Mouse (Mus musculus): ENCODE measurements around the gene Tm7sf3.

Gene Tm7sf3

DNA sequence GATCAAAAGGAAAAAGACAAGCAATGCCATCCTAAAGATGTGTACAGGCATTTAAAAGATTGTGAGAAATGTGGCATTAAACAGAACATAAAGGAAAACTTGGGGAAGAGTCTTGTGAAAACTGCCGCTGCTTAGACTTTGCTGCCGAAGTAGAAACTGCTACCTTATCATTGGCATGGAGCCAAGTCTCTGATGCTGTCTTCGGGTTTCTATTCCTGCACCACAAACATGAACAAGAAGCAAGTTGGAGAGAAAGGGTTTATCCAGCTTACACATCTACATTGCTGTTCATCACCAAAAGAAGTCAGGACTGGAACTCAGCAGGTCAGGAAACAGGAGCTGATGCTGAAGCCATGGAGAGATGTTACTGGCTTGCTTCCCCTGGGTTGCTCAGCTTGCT is 10.6 kb upstream of the Tm7sf3 start:
- DNase-seq, result no peak

DNA sequence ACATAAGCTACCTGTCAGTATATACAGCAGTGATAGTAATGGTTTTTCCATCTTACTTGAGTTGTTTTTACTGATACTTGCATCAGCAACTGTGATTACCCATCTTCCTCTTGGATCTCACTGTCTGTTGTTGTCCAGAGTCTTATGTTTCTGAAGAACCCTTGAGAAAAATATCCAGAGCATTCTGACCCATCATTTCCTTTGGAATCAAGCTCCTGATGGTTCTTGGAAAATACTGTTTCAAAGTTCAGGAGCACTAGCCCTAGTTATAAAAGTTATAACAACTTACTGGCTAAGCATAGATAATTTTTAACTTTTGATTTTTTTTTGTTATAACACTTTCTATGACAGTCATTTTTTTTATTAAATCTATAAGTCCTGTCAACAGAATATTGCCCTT is 8.8 kb upstream of the Tm7sf3 start:
- no peak for DNase-seq

DNA sequence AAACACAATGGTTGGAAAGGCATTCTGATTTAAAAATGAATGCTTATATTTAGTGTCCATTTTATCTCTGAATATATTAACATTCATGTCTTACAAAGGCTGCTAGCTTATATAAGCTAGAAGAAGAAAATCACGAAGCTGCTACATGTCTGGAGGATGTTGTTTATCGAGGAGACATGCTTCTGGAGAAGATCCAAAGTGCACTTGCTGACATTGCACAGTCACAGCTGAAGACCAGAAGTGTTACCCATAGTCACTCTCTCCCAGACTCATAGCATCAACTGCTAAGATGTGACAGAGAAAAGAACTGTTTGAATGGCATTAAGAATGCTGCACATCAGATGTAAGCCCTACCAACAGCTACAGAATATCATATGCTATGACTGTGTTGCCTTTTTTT is 7.4 kb upstream of the Tm7sf3 start:
- DNase-seq, result no peak

DNA sequence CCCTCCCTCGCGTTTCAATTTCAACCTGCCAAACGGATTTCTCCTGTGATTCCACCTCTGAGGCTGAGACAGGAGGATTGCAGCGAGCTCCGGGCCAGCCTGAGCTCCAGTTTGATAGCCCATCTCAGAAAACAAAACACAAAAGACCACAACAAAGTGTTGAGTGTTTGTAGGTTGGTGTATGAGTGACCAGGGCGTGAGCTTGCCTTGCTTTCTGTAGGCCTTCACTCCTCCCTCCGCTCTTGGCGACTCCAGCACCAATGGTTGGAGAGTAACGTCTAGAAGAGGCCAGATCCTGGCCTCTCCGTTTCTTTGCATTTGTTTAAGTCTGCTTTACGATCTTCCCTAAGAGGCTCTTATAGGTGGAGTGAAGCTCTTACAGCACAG is 553 bp upstream of the Tm7sf3 start:
- no peak for DNase-seq

DNA sequence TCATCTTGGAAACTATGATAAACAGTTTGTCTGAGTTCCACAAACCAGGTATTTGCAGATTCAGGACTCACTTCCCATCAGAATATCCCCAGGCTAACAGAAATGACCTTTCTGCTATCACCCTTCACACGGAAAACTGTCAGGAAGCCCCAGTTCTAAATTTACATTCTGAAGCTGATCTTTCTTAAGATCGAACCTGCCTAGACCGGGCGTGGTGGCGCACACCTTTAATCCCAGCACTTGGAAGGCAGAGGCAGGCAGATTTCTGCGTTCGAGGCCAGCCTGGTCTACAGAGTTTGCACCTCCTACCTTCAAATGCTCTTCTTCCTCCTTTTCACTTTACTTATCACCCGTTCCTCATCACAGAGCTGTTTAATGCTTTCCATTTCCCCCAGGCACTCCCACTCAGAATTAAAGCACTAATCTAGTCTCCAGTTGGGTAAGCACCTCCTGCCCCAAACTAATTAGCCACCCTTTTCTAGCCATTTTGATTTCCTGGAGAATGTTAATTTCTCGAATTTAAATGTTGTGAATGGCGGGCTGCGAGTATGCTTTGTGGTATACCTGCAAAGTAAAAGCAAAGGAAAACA is 908 bp downstream of the Tm7sf3 start:
- DNase-seq, result no peak

DNA sequence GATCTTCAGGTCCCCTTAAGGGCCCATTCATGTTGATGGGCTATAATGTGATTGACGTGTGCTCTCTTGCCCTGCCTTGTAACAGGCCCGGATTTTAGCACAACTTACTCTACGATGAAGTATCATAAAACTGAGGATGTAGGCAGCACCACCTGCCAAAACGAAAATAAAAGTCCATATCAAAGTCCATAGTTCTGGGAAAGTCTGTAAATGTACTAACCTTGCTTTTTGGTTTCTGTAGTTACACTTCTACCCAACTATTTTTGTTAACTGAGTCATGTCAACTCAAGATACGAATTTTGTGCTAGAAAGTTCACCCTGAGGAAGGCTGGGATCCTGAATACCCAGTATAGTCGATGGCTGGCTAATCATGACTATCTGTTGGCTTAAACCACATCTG is 1.6 kb downstream of the Tm7sf3 start:
- no peak for DNase-seq

DNA sequence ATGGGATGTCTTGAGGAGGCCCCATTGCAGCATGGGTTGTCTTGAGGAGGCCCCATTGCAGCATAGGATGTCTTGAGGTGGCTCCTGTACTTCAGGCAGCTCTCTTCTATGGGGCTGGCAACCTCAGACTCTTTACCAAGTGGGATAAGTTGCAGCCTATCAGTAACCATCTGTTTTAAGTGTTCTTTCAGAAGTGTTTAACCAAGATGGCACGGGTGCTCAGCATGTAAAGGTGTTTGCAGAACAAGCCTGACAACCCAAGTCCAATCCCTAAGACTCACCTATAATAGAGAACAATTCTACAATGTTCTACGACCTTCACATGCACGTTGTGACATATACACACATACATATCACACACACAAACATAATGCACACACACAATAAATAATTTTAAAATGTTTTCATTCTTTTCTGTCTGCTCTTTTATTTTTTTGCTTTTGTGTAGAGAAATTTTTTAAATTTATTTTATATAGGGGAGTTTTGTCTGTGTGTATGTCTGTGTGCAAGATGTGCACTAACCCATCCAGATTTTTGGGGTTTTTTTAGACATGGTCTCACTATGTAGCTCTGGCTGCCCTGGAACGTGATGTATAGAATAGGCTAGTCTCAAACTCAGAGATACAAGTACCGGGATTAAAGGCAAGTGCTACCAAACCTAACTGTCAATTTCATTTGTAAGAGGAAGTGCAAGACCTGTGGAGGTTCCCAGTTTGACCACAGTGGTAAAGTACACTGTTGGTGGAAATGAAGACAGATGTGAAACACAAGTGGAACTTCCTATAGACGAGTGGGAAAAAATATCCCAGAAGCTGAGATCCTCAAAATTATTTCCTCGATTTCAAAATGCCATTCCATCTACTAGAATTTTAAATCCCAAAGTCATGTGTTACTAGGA is 2.3 kb downstream of the Tm7sf3 start:
- no peak for DNase-seq

DNA sequence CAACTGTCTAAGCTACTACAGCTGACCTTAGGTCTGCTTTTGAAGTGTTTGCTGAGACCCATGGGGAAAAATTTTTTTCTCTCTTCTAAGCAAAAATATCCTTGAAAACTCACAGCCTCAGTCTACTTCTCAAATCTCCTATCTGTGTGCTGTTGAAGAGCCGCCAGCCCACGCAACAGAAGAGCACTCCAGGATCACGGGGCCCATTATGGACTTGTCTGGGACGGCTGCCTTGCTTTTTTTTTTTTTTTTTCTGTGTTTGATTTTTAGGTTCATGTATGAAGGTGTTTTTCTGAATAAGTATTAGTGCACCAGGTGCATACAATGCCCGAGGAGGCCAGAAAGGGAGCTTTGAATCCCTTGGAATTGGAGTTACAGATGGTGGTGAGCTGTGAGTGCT is 6.1 kb downstream of the Tm7sf3 start:
- DNase-seq, result no peak

DNA sequence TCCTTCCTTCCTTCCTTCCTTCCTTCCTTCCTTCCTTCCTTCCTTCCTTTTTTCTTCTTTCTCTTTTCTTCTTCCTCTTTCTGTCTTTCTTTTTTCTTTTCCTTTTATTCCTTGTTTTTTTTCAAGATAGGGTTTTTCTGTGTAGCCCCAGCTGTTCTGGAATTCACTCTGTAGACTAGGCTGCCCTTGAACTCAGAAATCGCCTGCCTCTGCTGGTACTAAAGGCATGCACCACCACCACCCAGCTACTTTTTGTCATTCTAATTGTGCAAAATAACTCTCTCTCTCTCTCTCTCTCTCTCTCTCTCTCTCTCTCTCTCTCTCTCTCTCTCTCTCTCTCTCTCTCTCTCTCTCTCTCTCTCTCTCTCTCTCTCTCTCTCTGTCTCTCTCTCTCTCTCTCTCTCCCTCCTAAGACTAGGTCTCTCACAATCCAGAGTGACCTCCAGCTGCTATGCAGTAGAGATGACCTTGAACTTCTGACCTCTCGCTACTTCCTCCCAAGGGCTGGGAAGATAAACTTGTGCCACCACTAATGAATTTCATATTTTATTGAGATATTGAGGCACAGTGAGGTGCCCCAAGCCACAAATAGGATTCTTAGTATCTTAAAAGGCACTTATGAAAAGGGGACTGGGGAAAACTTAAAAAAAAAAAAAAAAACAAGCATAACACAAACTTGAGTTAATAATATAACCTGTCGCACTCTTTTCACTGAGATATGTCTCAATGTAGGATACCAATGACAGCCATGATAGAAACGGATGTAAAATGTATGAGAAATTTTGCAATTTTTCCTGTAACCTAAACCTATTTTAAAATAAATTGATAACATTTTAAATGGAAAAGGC is 7.6 kb downstream of the Tm7sf3 start:
- no peak for DNase-seq

DNA sequence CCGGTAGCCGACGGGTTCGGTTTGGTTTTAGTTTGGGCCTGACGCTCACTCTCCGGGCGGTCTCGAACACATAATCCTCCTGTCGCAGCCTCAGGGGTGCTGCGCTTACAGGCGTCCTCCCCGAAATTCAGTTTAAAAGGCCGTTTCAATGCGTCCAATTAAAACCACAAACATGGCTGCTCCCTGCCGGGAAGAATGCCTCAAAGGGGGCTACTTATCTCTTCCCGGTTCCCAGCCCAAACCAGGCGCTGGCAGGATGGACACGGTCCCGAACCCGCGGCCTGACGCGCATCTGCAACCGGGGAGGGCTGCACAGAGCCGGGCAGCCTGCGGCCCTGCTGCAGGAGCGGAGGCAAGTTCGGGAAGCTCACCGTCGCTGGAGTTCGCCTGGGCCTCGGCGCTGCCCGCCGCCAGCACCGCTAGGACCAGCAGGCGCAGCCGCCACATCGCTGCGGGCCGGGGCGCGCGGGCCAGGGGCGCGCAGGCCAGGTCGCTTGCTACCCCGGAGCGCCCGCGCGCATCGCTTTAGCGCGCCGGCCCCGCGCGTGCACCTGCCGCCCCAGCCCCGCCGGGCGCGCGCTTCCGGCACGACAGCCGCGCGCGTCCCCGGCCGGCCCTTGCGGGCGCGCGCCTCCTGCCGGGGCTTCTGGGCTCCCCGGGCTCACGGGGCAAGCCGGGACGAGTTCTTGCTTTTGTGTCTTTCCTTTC is 8.5 kb downstream of the Tm7sf3 start:
- DNase-seq, result peak; percentile 82

DNA sequence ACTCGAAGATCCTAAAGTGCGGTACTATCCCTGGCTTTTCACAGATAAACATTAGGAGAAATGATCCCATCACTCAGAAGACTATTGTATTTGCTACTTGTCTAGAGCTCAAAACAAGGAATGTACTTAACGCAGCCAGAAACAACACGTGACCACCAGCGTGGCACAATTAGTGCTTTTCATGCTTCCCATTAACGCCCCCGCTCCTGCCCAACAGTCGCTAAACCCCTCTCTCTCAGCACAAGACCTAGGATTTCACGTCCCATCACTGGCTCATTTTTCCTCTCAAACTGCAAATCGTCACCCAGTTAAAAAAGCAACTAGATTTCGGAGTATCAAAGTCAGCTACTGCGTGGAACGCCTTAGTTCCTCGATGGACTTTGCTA is 9.0 kb downstream of the Tm7sf3 start:
- DNase-seq, result no peak

DNA sequence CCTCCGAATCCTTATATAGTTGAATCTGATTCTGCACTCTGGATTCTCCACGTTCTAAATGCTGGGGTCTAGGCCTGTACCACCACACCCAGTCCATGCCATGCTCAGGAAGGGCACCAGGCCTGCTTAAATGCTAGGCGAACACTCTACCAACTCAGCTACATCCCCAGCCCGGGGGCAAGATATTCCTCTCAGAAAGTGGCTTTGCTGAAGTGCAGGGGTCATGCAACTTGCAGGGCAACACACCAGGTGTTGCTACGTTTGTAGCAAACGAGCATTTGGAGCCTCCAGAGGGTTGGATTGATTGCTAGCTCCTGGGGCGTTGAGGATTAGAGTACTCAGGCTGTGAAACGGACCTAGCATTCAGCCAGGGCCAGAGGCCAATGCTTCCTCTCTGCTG is 9.5 kb downstream of the Tm7sf3 start:
- DNase-seq, result no peak

DNA sequence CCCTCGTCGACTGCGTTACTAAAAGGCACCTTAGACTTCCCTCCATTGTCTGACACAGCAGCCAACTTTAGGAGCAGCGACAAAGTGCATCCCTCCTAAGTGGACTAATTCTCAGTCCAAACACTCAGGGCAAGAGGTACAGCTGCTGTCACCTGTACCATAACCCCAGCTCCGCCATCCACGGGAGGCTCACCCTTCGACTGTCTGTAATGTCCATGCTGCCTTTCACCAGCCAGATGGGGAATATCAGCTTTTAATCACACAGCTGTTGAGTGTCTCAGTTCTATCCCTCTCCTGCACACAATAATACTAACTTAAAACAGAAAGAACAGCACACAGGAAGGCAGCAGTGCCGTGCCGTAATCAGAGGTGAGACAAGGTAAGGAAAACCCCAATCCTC is 10.2 kb downstream of the Tm7sf3 start:
- no peak for DNase-seq

DNA sequence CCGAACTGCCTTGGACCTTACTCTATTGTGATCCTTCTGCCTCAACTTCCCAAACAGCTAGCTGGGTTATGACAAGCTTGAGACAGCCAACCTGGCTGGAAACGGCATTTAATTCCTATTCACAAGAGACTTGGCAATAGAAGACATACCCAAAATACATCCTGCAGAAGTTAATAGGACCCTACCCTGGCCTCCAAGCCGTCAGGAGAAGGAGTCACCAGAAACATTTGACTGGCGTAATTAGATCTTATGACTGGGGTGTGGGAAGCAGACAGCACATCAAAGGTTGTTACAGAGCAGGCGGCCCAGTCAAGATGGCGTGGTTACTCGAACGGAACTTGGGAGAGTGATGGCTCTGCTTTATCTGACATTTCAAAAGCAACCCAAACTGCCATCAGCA is 10.8 kb downstream of the Tm7sf3 start:
- no peak for DNase-seq

DNA sequence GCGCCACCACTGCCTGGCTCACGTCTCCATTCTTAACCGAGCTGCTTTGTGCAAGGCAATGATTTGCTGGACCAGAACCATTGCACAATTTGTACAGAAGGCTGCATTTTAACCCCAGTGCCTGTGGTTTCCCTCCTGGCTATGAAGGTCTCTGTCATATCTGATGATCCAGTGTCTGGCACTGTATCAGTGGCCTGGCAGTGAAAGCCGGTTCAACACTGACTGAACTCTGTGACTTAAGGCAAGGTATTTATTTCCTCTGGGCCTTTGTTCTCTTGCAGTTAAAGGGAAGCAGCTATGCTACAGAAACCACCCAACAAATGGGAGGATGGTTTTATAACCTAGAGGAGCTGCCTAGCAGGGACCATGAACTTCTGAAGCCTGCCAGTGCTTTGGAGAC is 11.7 kb downstream of the Tm7sf3 start:
- no peak for DNase-seq

DNA sequence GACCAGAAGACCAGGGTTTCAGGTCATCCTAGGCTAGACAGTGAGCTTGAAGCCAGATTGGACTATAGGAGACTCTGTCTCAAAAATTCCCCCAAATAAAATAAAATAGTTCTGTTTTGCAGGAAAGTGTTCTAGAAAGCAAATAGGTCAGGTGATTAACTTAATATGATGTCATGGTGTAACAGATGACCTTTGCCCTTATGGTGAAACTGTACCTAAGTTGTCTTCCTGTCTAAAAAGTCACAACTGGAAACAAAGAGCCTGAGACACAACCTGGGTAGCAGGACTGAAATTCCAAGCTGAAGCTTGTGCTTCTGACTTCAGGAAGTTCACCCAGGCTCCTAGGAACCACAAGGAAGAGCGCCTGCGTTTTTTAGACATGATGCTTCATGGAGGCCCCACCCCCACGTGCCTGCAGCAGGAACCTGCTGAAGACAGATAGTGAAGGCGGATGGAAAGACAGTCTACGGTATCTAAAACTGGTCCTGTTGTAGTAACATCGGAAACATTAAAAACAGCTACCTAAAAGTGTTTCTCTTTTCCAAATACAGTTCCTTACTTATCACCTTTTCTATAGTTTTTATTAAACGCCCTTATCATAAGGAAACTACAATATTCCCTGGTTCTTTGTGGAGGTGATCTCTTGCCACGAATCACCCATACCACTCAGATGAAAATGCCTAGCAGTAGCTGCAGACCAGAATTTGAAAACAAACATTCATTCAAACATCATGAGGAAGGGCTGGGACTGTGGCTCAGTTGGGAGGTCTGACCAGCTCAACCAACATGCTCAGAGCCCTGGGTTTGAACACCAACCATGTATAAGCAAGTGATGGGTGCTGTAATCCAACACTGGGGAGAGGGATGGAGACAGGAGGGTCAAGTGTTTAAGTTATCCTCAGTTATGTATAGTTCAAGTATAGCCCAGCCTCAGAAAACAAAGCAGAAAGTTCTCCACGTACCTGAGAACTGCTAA is 12.6 kb downstream of the Tm7sf3 start:
- DNase-seq, result no peak

DNA sequence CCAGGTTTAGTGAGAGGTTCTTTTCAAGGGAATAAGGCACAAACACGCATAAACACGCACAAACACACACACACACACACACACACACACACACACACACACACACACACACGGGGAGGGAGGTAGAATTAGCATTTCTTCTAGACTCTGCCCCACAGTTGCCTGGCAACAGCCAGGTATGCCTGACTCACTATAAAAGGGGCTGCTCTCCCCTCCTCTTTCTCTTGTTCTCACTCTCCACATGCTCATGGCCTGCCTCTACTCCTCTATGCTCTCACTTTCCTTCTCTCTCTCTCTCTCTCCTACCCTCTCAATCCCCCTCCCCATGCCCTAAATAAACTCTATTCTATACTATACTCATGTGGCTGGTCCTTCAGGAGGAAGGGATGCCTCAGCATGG is 14.5 kb downstream of the Tm7sf3 start:
- no peak for DNase-seq

DNA sequence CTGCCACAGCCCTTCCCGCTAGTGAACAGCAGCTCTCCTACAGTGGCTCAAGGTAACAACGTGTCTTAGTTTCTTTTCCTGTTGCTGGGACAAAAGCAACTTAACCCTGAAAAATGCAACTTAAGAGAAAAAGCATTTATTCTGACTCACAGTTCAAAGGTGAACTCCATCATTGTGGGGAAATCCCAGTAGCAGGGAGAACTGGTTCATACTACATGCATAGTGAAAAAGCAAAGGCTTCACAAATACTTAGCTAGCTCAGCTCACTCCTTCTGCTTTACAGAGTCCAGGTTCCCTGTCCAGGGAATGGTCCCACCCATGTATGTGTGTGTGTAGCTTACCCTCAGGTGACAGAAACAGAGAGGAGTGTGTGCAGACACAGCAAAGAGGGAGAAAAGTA is 26.0 kb downstream of the Tm7sf3 start:
- DNase-seq, result no peak

DNA sequence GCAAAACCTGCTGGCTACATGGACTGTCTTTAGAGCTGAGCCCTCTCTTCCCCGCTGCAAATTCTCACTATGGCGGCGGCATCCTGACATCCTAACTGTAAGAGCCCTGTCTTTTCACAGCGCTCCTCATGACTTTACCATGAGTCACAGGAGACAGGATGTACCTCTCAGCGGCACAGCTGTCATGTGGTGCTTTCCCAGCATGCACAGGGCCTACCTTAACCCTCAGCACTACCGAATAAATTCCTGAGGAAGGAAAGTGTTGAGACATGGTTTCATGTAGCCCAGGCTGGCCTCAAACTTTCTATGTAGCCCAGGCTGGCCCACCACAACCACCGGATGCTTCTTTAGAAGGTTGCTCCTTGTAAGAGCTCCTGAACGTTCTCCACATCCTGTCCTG is 26.7 kb downstream of the Tm7sf3 start:
- DNase-seq, result no peak

DNA sequence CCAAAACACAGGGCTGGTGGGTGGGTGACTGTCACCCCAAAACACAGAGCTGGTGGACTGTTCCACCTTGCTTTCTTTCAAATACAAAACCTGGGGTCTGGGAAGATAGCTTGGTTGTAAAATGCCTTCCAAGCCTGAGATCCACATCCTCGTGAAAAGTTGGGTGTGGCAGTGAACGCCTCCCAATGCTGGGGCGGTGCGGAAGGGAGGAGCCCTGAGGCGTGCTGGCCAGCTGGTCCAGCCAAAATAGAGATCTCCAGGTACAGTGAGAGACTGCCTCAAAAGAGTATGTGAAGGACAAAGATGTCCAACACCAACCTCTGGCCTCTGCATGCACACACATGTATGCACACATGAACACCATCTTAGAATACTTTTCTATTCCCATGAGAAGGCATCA is 28.1 kb downstream of the Tm7sf3 start:
- no peak for DNase-seq

DNA sequence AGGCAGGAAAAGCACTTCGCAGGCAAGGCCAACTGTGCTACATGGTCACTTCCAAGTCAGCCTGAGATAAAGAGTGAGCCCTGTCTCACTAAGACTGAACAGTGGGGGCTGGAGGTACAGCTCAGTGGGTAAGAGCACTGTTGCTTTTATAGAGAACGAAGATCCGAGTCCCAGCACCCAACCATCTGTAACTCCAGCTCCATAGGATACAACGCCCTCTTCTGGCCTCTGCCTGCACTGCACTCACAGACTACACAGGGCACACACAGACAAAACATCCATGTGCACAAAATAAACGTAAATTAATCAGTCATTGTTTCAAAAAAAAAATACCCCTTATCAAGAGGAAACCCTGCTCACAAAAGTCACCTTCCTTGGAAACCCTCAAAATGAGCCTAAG is 28.7 kb downstream of the Tm7sf3 start:
- no peak for DNase-seq

DNA sequence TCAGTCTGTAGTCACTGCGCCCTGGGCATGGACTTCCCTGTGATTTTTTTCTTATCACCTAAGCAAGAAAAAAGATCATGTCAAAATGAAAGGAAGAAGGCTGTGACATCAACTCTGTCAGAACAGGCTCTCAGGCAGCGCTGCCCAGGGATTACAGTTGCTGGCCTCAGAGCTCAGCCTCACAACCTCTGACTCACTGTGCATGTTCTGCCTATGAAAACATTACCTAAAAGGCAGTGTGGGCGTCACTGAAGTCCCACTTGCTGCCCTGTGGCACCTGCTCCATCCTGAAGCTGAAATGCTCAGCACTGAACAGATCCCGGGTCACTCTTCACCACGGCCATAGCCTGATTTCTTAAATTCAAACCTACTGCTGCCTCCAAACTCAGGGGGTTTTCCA is 29.9 kb downstream of the Tm7sf3 start:
- no peak for DNase-seq

Data from thymus, postnatal 25 days (tissue).